Mouse (Mus musculus) heart, adult 2 months (tissue): ENCODE results near the gene Abca7. TPM values are rescaled to one million over a fixed set of nuclear protein-coding genes. Genes with fewer than 3 reads are reported as not detected.

Experiments used
- DNase-seq, 2 experiments: peaks; one replicate each; pipeline ENCODE4 v3.0.0; 2021
- H3K27ac ChIP-seq: fragments of 200-600 bp; 2 replicates; pipeline ENCODE4 v1.8.1; 2022
- H3K27me3 ChIP-seq: fragments of 200-500 bp; 2 replicates; pipeline ENCODE4 v1.6.1; 2012; ENCODE audit warnings: mild to moderate bottlenecking, low read length, inconsistent platforms, mixed read lengths; ENCODE audit not compliant: control insufficient read depth, insufficient read depth
- H3K36me3 ChIP-seq: fragments of 200-500 bp; 2 replicates; pipeline ENCODE4 v1.6.1; 2012; ENCODE audit warnings: low read length, inconsistent platforms; ENCODE audit not compliant: control insufficient read depth, insufficient read depth
- H3K4me1 ChIP-seq: fragments of 200-500 bp; 2 replicates; pipeline ENCODE4 v1.6.1; 2011; ENCODE audit warnings: low read length; ENCODE audit not compliant: control insufficient read depth, insufficient read depth
- H3K4me3 ChIP-seq: fragments of 200-600 bp; 2 replicates; pipeline ENCODE4 v1.8.1; 2022
- H3K79me2 ChIP-seq: fragments of 200-500 bp; replicated peaks from 2 replicates; pipeline ENCODE4 v1.6.1; 2012; ENCODE audit warnings: mild to moderate bottlenecking, inconsistent platforms, low read length, moderate library complexity, mixed read lengths; ENCODE audit not compliant: control insufficient read depth, insufficient read depth
- H3K9ac ChIP-seq: fragments of 200-500 bp; 2 replicates; pipeline ENCODE4 v1.6.1; 2012; ENCODE audit warnings: low read depth, mild to moderate bottlenecking, control low read depth, inconsistent platforms, low read length, mixed read lengths
- CTCF ChIP-seq: fragments of 200-600 bp; IDR thresholded peaks from 2 replicates; pipeline ENCODE4 v1.8.1; 2022; ENCODE audit warnings: antibody characterized with exemption, mild to moderate bottlenecking, moderate library complexity
- EP300 ChIP-seq: fragments of 200-500 bp; IDR thresholded peaks from 2 replicates; pipeline ENCODE4 v1.6.1; 2011; ENCODE audit warnings: low read depth, low read length, control low read depth; ENCODE audit not compliant: insufficient read depth
- POLR2A ChIP-seq: fragments of 200-500 bp; IDR thresholded peaks from 2 replicates; pipeline ENCODE4 v1.6.1; 2011; ENCODE audit warnings: mild to moderate bottlenecking, low read depth, low read length, control low read depth; ENCODE audit not compliant: insufficient read depth
- WGBS: fragments of 180-500 bp; shearing (Covaris S2); methylation state at CpG from one replicate; pipeline ENCODE4 v1.1.7; 2018; 5-methylcytosine and 5-hydroxymethylcytosine counted together
- intact Hi-C: fragments of 180-260 bp; cut with DNase I; formaldehyde crosslinking; loops from one replicate; pipeline ENCODE4 v1.15.1; 2025
- long read RNA-seq: library from polyadenylated mRNA; stranded (forward); transcript quantifications from one replicate; pipeline ENCODE4 v2.0.0, GENCODE M21; 2021
- polyA plus RNA-seq: library from polyadenylated mRNA; depleted of rRNA; stranded (reverse); fragments of >200 nt; gene quantifications from 2 replicates; pipeline ENCODE4 v1.2.3, GENCODE M21; 2012; rRNA removed
- total RNA-seq, 2 experiments: library from RNA; stranded (reverse); gene quantifications; 2 replicates each; pipeline ENCODE4 v1.2.3; 2021

The Abca7 gene
- 1 to 10 TPM; 6.6 to 8.0 TPM for total RNA-seq
- polyA plus RNA-seq, result 9.2 and 10.8 TPM in 2 replicates
- long read RNA-seq, partial matches to known transcripts, result 2 of 6 reads
- long read RNA-seq, other reads (novel, unspliced or antisense), result 4 of 6 reads

GRCm38 (mm10) chr10:79996272-79997033 lies at the start of gene Abca7:
Abca7 (plus strand) TSS chr10:79996494.
- under 1% methylated on average over 34 of the region's 34 CpGs for WGBS
- TF ChIP-seq CTCF, result peak; percentile 32; the same call in 1 of the 2 replicates
- peak; percentile 4; the same call in 1 of the 2 replicates for TF ChIP-seq EP300
- peak; percentile 58; the same call in 1 of the 2 replicates for TF ChIP-seq POLR2A
- peak; percentile 96 to 100 for DNase-seq
- H3K36me3 ChIP-seq, result no peaks in the 10 kb centered on the region
- H3K4me3 ChIP-seq, result peak within 1 kb of the TSS; percentile 88
- H3K27me3 ChIP-seq, result no peaks in the 10 kb centered on the region
- no peaks in the 10 kb centered on the region for H3K79me2 ChIP-seq
- intact Hi-C loops, result loop anchor here (2.0 kb wide), 2 partner anchors 42 to 70 kb away; partner anchors contain the start of genes Arid3a and Polr2e
- H3K27ac ChIP-seq, result peak within 1 kb of the TSS; percentile 85
- peak within 1 kb of the TSS; percentile 81 for H3K9ac ChIP-seq
- peaks cover 3% of the 10 kb centered on the region; the same call in 1 of the 2 replicates for H3K4me1 ChIP-seq

GRCm38 (mm10) chr10:79946752-79947322 lies 49.5 kb upstream of the Abca7 start:
- no peak for TF ChIP-seq CTCF
- no peak for TF ChIP-seq EP300
- no peak for TF ChIP-seq POLR2A

DNA sequence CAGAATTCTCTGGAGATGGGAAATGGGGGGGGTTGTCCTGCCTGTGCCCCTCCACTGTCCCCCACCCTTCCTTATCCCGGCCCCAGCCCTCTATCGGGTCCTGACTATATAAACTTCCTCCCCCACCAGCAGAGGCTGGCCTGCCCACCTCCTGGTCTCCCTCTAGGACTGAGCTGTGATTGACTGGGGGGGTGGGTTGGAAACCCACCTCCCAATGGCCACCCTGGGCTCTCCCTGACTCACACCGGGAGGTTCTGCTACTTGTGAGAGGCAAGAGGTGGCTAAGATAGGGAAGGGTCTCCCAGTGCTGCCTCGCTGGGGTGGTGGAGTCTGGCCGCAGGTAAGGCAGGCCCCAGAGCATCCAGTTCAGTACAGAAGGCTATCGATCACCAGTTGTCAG lies 48.8 kb upstream of the Abca7 start:
- Histone ChIP-seq H3K27ac (no peak overlapping the region), H3K4me1 (no peaks in the 10 kb centered on the region), H3K4me3 (no peak overlapping the region), H3K9ac (no peak overlapping the region), H3K36me3 (no peaks in the 10 kb centered on the region), H3K79me2 (no peaks in the 10 kb centered on the region), H3K27me3 (no peaks in the 10 kb centered on the region)
- TF ChIP-seq POLR2A (no peak), CTCF (no peak), EP300 (no peak)
- intact Hi-C loops, result no loop called here
- 74% methylated on average over 6 of the region's 6 CpGs for WGBS
- no peak for DNase-seq

More at GRCm38 (mm10) chr10:79946752-79947322, 49.5 kb upstream of the Abca7 start:
- intact Hi-C loops, result no loop called here
- Histone ChIP-seq H3K27me3 (no peaks in the 10 kb centered on the region), H3K36me3 (no peaks in the 10 kb centered on the region), H3K9ac (no peak overlapping the region), H3K4me1 (no peaks in the 10 kb centered on the region), H3K79me2 (no peaks in the 10 kb centered on the region), H3K4me3 (no peak overlapping the region), H3K27ac (no peak overlapping the region)
- whole genome bisulfite sequencing, result 61% methylated on average over 7 of the region's 7 CpGs
- no peak for DNase-seq

DNA sequence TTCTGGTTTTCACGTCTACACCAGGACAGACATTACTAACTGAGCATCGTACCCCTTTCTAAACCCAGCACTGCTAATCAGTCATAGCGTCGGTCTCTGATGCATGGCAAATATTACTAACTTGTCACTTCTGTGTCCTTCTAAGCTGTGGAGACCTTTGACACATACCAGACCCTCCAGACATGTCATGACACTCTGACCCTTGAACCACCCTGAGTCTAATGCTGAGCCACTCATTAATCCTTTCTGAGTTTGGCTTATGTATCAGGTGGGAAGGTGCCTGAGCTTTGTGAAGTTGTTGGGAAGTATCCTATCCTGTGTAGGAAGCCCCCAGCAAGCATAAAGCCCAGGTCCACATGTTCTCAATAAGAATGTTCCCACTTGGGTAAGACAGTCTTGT lies 46.4 kb upstream of the Abca7 start:
- intact Hi-C loops, result no loop called here
- Histone ChIP-seq H3K4me3 (no peak overlapping the region), H3K9ac (no peak overlapping the region), H3K27ac (no peak overlapping the region), H3K4me1 (no peaks in the 10 kb centered on the region), H3K36me3 (no peaks in the 10 kb centered on the region), H3K27me3 (no peaks in the 10 kb centered on the region), H3K79me2 (no peaks in the 10 kb centered on the region)
- TF ChIP-seq CTCF (no peak), EP300 (no peak), POLR2A (no peak)
- DNase-seq, result no peak
- WGBS, result 93% methylated on average over 4 of the region's 4 CpGs

GRCm38 (mm10) chr10:79950661-79951060 lies 45.6 kb upstream of the Abca7 start:
- DNase-seq, result no peak
- intact Hi-C loops, result no loop called here
- no peak for TF ChIP-seq EP300
- TF ChIP-seq POLR2A, result no peak
- TF ChIP-seq CTCF, result no peak
- H3K79me2 ChIP-seq, result no peaks in the 10 kb centered on the region
- no peak overlapping the region for H3K4me3 ChIP-seq
- no peaks in the 10 kb centered on the region for H3K36me3 ChIP-seq
- 91% methylated on average over 18 of the region's 18 CpGs for WGBS
- H3K9ac ChIP-seq, result no peak overlapping the region
- no peaks in the 10 kb centered on the region for H3K27me3 ChIP-seq
- no peak overlapping the region for H3K27ac ChIP-seq
- no peaks in the 10 kb centered on the region for H3K4me1 ChIP-seq

- WGBS, result 83% methylated on average over 6 of the region's 6 CpGs
- peak; percentile 43 to 60 for DNase-seq
Observed at GRCm38 (mm10) chr10:79953946-79954345, 42.3 kb upstream of the Abca7 start.

More at GRCm38 (mm10) chr10:79953946-79954345, 42.3 kb upstream of the Abca7 start:
- intact Hi-C loops, result no loop called here
- TF ChIP-seq EP300, result no peak
- peak; percentile 76 for TF ChIP-seq CTCF
- TF ChIP-seq POLR2A, result no peak
- no peaks in the 10 kb centered on the region for H3K36me3 ChIP-seq
- no peaks in the 10 kb centered on the region for H3K79me2 ChIP-seq
- no peak overlapping the region for H3K9ac ChIP-seq
- no peaks in the 10 kb centered on the region for H3K27me3 ChIP-seq
- no peak overlapping the region for H3K27ac ChIP-seq
- no peak overlapping the region for H3K4me3 ChIP-seq
- H3K4me1 ChIP-seq, result peaks cover 1% of the 10 kb centered on the region; the same call in 1 of the 2 replicates
